Mouse (Mus musculus) T-helper 17 cell (primary cell): ENCODE results near the gene Gm13083.
"Not testable (repeated sequence)": the region's sequence is repeated elsewhere in the genome, so short reads cannot be mapped to it uniquely, and the experiment has no call there.

Experiments used
- in situ Hi-C, 2 experiments: fragments of 300-600 bp; cut with MboI, MseI; formaldehyde crosslinking; loops; 1 replicate in 1 of 2; 2 replicates in 1 of 2; pipeline ENCODE4 v1.15.1; 2025; ENCODE audit warnings: high pct_unique_total_duplicates in 2 of 2

Gene Gm13083

DNA sequence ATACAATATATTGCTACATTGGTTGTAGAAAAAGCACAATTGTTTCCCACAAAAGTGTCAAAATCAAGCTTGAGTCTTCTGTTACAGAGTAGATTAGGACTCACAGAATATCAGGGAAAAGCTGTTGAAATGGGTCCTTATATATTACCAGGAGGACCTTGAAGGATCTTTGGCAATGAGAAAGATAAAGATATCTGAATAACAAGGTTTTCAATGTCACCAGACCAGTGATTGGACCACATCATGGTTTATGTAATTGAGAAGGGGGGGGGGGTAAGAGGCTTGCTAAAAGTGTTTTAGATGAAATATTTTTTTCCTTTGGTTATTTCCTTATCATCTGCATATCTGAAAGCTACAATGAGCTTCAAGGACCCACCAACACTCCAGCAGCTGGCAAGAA is at the start of gene Gm13083:
Gm13083 (plus strand) TSS at position 301 of the 400 bp plus-strand sequence.
- in situ Hi-C loops = loop anchor here in 1 of 2 experiments (5.0 kb wide), 1 partner anchor 283 kb away; no protein-coding TSS in a partner anchor

DNA sequence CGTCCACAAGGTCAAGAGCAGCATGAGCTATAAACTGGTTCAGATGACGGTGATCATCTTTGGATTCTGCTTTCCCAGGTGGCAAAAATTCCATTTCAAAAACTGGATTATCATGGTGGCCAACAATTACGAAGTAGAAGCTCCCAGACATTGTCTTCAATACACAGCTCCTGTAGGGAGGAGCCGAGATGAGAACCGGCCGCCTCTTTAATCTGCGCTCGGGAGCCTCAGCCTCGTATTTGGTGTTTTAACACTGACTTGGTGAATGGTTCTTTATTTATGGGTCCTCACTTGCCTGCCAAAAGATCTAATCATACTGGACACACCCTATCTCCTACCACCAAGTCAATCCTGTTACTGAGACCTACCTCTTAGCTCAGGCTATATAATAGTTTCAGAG is 2.9 kb upstream of the Gm13083 start:
- in situ Hi-C loops = not testable (repeated sequence)

DNA sequence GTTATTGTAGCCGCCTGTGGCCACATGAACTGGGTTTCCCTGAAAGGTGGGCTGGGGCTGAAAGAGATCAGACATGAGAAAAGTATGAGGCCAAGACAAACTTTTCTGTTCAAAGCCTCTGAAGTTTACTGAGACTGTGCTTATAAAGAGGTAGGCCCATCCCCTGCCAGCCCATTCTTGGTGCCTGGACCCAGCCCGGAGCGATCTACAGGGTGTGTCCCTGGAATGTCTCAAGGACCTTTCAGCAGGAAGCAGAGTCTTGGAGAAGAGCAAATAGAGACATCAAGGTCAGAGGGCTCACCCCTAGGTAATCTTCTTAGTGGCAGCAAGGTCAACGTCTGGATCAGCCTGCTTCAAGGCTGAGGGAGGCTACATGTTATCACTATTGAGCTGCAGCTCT is 3.3 kb downstream of the Gm13083 start:
- in situ Hi-C loops = loop anchor here in 1 of 2 experiments (5.0 kb wide), 1 partner anchor 279 kb away; no protein-coding TSS in a partner anchor

DNA sequence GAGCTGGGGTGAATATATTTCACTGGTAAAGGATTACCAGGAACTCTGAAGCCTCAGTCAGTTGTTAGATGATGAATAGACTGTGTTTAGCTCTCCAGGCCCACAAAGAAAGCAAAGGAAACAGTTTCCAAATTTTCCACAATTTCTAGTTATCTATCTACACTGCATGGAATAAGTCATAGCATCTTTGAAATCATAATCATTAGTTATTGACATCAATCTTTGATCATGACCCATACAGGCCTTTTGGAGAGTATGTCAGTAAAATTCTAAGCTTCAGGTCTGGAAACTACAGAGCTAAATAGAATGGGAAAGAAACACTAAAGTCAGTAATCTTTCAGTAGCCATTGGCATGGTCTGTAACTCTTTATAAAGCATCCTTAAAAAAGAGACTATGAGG is 42.3 kb downstream of the Gm13083 start, which contains the start of gene Gm13088:
Gm13088 (minus strand) TSS at position 101 of the 400 bp plus-strand sequence.
- in situ Hi-C loops = loop anchor here in 1 of 2 experiments (5.0 kb wide), 1 partner anchor 190 kb away; the partner anchor contains the start of gene Gm13103
